Mouse (Mus musculus): ENCODE measurements around the gene Kdm2b. TPM values are rescaled to one million over a fixed set of nuclear protein-coding genes. Genes with fewer than 3 reads are reported as not detected.
A peak's percentile ranks its signal among the peaks of the same experiment; 100 is the strongest.

Gene Kdm2b
- total RNA-seq (2015) (60.0 and 60.4 TPM in 2 replicates), total RNA-seq (2017) (49.0 and 75.4 TPM in 2 replicates)

- ATAC-seq (replicated peaks; ENCODE audit: poor library complexity), result no peak
Measured at GRCm38 (mm10) chr5:122989551-122990330, at the start of gene Kdm2b. TSS of gene Kdm2b (minus strand) at chr5:122989823.

DNA sequence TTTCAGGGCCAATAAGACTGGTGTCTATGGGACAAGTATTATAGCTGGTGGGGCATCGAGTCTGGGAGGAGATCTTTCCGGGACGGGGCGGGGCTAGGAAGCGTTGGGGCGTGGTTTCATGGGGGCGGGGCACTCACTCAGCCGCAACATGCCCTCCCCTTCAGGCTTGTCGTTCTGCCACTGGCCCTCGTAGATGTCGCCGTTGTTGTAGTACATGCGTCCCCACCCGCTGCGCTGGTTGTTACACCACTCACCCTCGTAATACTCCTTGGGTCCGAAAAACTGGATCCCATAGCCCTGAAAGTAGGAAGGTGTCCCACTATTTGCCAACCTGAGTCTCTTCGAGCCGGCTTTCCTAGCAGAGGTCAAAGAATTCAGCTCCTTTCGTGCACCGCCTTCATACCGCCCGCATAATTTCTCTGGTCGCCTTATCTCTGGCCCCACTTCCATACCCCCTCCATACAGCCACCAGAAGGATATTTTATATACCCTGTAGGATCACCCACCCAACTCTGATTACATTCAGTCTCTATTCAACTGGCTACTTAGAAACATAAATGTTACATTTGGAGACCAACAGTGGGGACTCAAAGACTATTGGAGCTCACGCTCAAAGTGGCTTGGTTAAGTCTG, 49.6 kb upstream of the Kdm2b start:
- peak; percentile 94 for ATAC-seq (replicated peaks; ENCODE audit: poor library complexity)

DNA sequence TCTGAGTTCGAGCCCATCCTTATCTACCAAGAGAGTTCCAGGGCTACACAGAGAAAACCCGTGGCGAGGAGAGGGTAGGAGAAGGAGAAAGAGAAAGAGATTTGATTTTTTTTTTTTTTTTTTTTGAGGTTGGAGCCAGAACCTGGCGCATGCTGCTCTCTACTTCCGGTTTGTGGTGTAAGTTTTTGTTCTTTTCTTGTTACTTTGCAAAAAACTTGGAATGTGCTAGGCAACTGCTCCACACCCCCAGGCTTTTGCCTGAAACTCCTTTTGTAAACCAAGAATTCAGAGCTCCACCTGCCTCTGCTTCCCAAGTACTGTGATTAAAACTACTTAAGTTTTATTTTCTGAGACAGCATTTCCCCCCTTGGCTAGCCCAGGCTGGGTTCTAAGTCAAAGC, 48.5 kb upstream of the Kdm2b start:
- ATAC-seq (replicated peaks; ENCODE audit: poor library complexity), result no peak

DNA sequence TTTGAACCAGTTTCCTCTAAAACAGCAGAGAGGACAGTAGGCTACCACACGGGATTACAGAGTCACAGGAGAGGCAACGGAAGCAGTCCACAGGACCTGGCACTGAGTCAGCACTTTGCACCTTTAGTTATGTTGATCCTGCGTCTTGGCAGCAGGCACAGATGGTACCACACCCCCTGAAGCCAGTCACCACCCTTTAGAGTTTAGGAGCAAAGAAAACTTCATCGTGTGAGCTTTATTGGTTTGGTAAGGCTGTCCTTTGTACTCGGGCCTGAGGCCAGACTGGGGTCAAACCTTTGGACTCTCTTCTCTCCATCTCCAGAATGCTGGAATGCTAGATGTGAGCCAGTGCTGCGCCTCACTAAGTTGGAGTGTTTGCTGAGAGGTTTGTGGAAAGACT, 45.9 kb upstream of the Kdm2b start:
- ATAC-seq (replicated peaks; ENCODE audit: poor library complexity), result peak; percentile 54; the same call in 1 of the 2 replicates

DNA sequence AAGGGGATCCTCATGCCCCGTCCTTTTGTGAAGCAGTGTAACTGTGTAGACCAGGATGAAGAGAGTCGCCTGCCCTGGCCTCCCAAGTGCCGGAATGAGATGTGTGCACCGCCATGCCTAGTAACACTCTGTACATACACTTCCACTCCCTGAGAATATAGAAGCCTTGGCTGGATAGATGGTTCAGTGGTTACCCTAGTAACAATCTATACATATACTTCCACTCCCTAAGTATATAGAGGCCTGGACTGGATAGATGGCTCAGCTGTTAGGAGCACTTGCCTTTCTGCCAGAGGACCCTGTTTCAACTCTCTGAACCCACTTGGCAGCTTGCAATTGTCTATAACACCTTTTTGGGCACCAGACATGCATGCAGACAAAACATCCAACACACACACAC, 45.5 kb upstream of the Kdm2b start:
- ATAC-seq (replicated peaks; ENCODE audit: poor library complexity), result no peak

- ATAC-seq (replicated peaks; ENCODE audit: poor library complexity), result no peak
Measured at GRCm38 (mm10) chr5:123033646-123034160, 44.1 kb upstream of the Kdm2b start.

DNA sequence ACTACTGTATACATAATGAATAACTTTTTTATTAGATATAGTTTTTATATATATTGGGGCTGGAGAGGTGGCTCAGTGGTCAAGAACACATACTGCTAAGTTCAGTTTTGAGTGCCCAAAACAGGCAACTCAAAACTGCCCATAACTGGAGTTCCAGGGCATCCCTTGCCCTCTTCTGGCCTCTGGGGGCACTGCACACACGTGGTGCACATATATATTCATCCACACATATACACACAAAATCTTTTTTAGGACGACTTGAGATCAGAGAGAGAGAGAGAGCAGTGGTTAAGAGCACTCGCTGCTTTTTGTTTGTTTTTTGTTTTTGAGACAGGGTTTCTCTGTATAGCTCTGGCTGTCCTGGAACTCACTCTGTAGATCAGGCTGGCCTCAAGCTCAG, 41.7 kb upstream of the Kdm2b start:
- ATAC-seq (replicated peaks; ENCODE audit: poor library complexity), result no peak

GRCm38 (mm10) chr5:123029729-123030128, 40.1 kb upstream of the Kdm2b start:
- ATAC-seq (replicated peaks; ENCODE audit: poor library complexity), result no peak

DNA sequence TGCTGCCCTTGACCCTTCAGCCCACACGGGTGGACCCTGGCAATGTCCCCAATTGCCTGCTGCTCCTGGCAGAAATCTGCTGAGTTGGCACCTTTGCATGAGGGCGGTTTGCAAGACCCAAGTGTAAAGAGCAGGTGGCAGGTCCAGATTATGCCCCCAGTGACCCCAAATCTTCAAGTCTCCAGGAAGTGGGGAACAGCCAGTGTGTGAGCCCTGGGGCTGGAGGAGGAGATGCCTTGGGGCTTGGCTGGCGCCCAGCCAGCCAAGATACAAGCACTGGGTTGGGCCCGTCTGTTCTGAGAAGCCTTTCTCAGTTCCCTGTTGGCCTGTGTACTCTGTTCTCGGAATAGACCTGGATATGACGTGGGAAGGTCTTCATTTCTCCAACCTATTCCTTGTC, 37.8 kb upstream of the Kdm2b start:
- peak; percentile 69 for ATAC-seq (replicated peaks; ENCODE audit: poor library complexity)

DNA sequence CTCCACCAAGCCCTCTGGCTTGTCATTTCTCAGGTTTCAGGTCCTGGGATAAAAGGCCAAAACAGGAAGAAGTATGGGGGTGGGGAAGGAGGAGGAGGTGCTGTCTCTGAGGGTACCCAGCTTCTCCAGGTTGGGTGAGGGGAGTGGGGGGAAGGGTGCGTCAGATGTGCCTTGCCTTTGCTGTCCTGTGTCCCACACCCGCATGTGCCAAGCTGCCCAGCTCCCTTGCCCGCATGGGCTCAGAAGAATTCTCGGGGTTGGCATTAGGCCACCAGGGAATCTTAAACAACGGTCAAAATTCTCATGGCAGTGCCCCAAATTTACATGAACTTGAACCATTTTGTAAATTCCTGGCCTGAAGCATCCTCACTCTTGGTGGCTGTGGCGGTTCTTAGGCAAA, 36.8 kb upstream of the Kdm2b start:
- ATAC-seq (replicated peaks; ENCODE audit: poor library complexity), result no peak

DNA sequence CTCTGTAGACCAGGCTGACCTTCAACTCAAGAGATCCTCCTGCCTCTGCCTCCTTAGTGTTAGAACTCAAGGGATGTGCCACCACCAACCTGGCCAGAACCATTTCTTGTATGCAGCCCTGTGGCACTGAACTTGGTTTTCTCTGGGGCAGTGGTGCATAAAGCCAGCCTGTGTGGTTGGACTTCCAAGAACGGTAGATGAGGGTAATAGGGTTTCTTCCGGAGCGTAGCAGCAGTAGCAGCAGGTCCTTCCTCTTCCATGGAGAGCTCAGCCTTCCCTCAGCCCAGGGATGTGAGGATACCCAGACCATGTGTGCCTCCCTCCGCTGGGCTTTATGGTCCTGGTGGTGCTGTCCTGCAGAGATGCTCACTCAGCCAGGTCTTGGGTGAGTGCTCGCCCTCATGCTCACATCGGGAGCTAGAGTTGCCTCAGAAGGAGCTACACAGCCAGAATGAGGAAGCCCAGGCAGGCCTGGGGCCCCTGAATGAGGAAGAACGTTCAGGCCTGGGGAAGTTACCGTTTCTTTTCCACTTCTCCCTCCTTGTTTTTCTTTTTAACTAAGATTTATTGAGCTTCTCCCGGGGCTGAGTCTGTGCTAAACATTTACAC, 35.4 kb upstream of the Kdm2b start:
- ATAC-seq (replicated peaks; ENCODE audit: poor library complexity), result peak; percentile 84

GRCm38 (mm10) chr5:123024312-123024711, 34.7 kb upstream of the Kdm2b start:
- ATAC-seq (replicated peaks; ENCODE audit: poor library complexity), result no peak

- ATAC-seq (replicated peaks; ENCODE audit: poor library complexity), result no peak
Measured at GRCm38 (mm10) chr5:123023049-123023448, 33.4 kb upstream of the Kdm2b start.

- ATAC-seq (replicated peaks; ENCODE audit: poor library complexity), result no peak
Measured at GRCm38 (mm10) chr5:123021438-123021837, 31.8 kb upstream of the Kdm2b start.

GRCm38 (mm10) chr5:123020426-123020825, 30.8 kb upstream of the Kdm2b start:
- ATAC-seq (replicated peaks; ENCODE audit: poor library complexity), result no peak

DNA sequence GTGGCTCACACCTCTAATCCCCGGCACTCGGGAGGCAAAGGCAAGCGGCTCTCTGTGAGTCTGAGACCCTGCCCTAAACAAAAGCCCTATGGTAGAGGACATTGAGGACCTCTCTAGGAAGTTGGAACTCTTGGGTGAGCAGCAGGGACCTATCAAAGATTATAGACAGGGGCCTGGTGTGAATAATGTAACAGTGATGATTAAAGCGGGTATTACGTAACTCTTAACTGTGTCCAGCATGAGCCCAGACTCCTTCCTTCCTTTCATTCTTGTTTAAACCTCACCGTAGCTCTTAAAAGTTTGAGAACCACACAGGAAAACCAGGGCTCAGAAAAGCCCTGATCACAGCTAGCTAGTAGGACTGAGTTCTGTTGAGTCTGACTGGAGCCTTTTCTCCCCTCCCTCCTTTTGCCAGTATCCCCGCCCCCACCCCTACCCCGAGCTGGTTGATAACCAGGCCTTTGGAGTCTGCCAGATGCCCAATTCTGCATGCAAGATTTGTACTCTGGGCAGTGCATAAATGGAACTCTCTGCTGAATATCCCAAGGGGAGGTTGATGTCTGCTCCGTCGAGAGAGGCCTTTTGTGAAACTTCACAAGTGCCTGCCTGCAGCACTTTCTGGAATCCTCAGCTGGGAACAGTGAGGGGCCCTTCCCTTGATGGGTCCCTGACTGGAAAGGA, 29.9 kb upstream of the Kdm2b start:
- peak; percentile 24 for ATAC-seq (replicated peaks; ENCODE audit: poor library complexity)

DNA sequence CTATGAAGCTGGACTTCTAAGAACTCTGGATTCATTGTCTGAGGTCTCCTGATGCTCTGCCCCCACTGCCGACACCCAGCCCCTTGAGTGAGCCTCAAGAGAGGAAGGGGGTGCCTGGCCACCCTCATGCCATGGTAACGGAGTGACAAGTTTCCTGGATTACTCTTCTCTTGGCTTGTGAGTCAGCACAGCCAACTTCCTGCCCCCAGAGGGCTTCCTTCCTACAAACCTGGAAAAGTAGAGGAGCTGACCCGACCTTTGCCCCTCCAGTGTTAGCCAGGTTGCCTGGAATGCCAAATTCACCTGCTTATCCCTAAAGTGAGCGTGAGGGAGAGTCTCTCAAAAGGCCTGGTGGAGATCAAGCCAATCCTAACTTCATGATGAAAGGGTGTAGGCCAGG, 27.9 kb upstream of the Kdm2b start:
- ATAC-seq (replicated peaks; ENCODE audit: poor library complexity), result no peak

DNA sequence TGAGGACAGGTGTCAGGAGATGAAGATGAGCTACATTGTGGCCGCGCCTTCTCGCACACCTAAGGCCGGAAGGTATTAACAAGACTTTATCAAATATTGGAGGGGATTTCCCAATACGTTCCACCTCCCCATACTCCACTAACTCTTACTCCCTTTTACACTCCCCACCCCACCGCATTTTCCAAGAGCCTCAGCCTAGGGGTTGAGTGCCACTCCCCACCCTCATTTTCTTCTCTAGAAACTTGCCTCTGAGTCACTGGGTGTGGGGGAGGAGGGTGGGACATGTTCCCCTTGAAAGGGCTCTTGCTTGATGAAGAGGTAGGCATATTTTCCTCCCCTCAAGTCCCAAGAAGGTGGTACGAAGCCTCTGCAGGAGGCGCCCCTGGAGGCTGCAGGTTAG, 26.3 kb upstream of the Kdm2b start:
- ATAC-seq (replicated peaks; ENCODE audit: poor library complexity), result no peak

DNA sequence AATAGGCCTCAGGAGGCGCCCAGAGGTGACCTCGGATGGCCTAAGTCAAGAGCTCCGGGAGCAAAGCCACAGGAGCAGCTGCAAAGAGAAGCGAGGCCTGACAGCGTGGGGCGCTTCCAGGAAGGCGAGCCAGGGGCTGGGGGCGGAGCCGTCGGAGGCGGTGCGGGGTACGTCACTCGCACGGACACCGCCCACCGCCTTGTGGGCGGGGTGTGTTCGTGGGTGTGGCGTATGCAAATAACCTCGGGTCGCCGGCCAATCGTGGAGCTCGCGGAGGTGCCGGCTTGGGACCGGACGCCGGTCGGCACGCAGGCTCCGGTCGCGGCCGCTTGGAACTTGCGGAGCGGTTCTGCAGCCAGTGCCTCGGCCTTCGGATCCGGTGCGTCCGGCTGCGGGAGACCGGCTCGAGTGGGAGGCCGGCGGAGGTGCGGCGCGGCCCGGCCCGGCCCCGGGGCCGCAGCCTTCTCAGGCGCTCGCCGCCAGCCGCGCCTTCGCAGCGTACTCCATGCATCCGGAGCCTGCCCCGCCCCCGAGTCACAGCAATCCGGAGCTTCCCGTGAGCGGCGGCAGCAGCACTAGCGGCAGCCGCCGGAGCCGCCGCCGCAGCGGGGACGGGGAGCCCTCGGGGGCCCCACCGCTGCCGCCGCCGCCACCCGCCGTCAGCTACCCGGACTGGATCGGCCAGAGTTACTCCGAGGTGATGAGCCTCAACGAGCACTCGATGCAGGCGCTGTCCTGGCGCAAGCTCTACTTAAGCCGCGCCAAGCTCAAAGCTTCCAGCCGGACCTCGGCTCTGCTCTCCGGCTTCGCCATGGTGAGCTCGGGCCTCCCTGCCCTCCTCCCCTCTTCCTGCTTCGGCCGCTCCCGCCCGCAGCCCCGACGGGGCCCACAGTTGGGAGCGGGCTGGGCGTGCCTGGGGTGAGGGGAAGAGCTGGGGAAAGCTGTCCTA, 25.4 kb upstream of the Kdm2b start, which contains the start of gene Orai1:
Gene Orai1, plus strand, starts transcription at position 322 of the 949 bp plus-strand sequence.
- peak; percentile 87 for ATAC-seq (replicated peaks; ENCODE audit: poor library complexity)
